ENCODE assay signal across 1 mouse cellular context in the genomic region with DNA sequence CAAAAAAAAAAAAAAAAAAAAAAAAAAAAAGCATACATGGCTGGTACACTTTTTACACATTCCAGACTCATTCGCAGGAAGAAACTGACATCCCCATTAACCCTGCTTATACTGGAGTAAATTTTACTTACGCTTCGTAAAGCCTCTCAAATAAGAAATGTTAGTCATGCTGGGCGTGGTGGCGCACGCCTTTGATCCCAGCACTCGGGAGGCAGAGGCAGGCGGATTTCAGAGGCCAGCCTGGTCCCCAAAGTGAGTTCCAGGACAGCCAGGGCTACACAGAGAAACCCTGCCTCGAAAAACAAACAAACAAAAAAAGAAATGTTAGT.
A peak's percentile ranks its signal among the peaks of the same experiment; 100 is the strongest.
TF ChIP-seq lines count a peak whose summit lies in the region.

No protein-coding gene starts in this region.

TF ChIP-seq in ES-E14, 5 proteins besides CTCF, POLR2A, EP300 and RAD21:
- TF ChIP-seq ZNF384 (IDR thresholded peaks at IDR 0.05; ENCODE audit: low read depth, low read length): peak; percentile 96
